Comparison of ENCODE assay signal across 27 mouse cellular contexts in the genomic region with DNA sequence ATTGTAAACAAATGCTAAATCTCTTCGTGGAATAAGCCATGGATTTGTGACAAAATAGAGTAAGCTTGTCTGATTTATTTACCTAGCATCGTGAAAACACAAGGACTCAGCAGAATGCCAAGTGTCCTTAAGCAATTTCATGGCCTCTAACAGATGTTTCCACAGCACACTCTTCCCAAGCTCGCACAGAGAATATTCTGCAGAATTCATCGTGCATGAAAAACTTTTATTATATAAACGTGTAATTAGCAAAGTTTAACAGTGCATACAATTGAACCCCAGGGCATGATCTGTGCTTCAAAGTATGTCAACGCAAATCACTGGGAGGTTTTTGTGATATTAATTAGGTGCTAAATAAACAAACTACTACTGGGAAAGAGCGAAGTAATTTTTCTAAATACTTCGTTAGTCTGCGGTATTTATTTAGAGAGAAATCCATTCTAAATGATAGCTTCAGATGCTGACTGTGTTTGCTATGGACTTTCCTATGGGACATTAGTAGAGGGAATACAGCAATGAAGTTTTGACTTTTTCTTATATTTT.
A peak's percentile ranks its signal among the peaks of the same experiment; 100 is the strongest.
DNase-seq lines count a peak whose midpoint lies in the region; ATAC-seq lines count a peak whose summit lies in the region.
"Had no signal": no experiment of that assay in that cellular context is flagged by ENCODE, and none has a peak within 500 bp of the region (broad histone marks: within the 10 kb centered on the region; RNA-seq: fewer than 3 reads in every experiment).

No protein-coding gene starts in this region.

- H3K4me1 ChIP-seq in forebrain, embryonic 14.5 days (ENCODE audit: control insufficient read depth, insufficient read depth, low read length): peaks cover 7% of the 10 kb centered on the region; the same call in 1 of the 2 replicates
- peaks cover 20% of the 10 kb centered on the region; the same call in 1 of the 2 replicates for H3K4me1 ChIP-seq in forebrain, embryonic 10.5 days
- 0 out of 2 replicates have a peak, but pooled peaks cover 2% of the 10 kb centered on the region for H3K4me1 ChIP-seq in midbrain, embryonic 11.5 days (ENCODE audit: control insufficient read depth, insufficient read depth, low read length)
- H3K4me1 ChIP-seq in midbrain, embryonic 13.5 days (replicated peaks): 0 out of 2 replicates have a peak, but pooled peaks cover 3% of the 10 kb centered on the region
- peaks cover 14% of the 10 kb centered on the region for H3K4me1 ChIP-seq in limb, embryonic 13.5 days
- H3K4me1 ChIP-seq: embryonic facial prominence, embryonic 13.5 days; heart, embryonic 12.5 days; liver, embryonic 13.5 days; stomach, embryonic 15.5 days had no signal

- H3K4me2 ChIP-seq in forebrain, embryonic 14.5 days (ENCODE audit: low read length): no peak overlapping the region
- no peak overlapping the region for H3K4me2 ChIP-seq in midbrain, embryonic 11.5 days
- no peak overlapping the region for H3K4me2 ChIP-seq in midbrain, embryonic 13.5 days (replicated peaks)
- H3K4me2 ChIP-seq in limb, embryonic 13.5 days (replicated peaks): peak overlapping the region; percentile 34
- H3K4me2 ChIP-seq: embryonic facial prominence, embryonic 13.5 days; heart, embryonic 12.5 days; limb, embryonic 15.5 days; liver, embryonic 13.5 days; stomach, embryonic 15.5 days had no signal

- no peaks in the 10 kb centered on the region for H3K27me3 ChIP-seq in forebrain, embryonic 14.5 days (replicated peaks; ENCODE audit: control insufficient read depth, insufficient read depth, low read length)
- H3K27me3 ChIP-seq in forebrain, embryonic 10.5 days (ENCODE audit: poor library complexity, severe bottlenecking): no peaks in the 10 kb centered on the region
- no peaks in the 10 kb centered on the region for H3K27me3 ChIP-seq in midbrain, embryonic 11.5 days (ENCODE audit: control insufficient read depth, insufficient read depth, low read length)
- no peaks in the 10 kb centered on the region for H3K27me3 ChIP-seq in midbrain, embryonic 13.5 days
- H3K27me3 ChIP-seq in limb, embryonic 13.5 days: no peaks in the 10 kb centered on the region
- H3K27me3 ChIP-seq: embryonic facial prominence, embryonic 13.5 days; limb, embryonic 15.5 days; liver, embryonic 13.5 days; stomach, embryonic 15.5 days had no signal

- no peak for DNase-seq in forebrain, embryonic 14.5 days (ENCODE audit: low spot score)
- DNase-seq in forebrain, embryonic 10.5 days (ENCODE audit: extremely low spot score, low spot score): no peak
- peak; percentile 76 for DNase-seq in midbrain, embryonic 11.5 days (ENCODE audit: low spot score, missing footprints)
- DNase-seq in right cerebral cortex, postnatal 10 days (ENCODE audit: low spot score in 2 of 2): no peak
- DNase-seq in frontal cortex, postnatal 14 days (ENCODE audit: low spot score in 2 of 2): no peak
- DNase-seq: adrenal gland, postnatal 14 days; cerebellum, adult 18-20 months; cerebellum, postnatal 10 days; heart, adult 2 months; kidney, adult 18-20 months; kidney, postnatal 36 days; liver, embryonic 13.5 days; lung, adult 2 months; lung, postnatal 14 days; right cerebral cortex, postnatal 25 days; thymus, postnatal 14 days had no signal

- H3K27ac ChIP-seq in forebrain, embryonic 14.5 days (ENCODE audit: low read depth, low read length): no peak overlapping the region
- no peak overlapping the region for H3K27ac ChIP-seq in forebrain, embryonic 10.5 days
- H3K27ac ChIP-seq in midbrain, embryonic 11.5 days (ENCODE audit: low read depth, low read length): no peak overlapping the region
- H3K27ac ChIP-seq in midbrain, embryonic 13.5 days: no peak overlapping the region
- H3K27ac ChIP-seq in limb, embryonic 13.5 days: no peak overlapping the region; the same call in 1 of the 2 replicates
- H3K27ac ChIP-seq: embryonic facial prominence, embryonic 13.5 days; heart, adult 2 months; layer of hippocampus, adult 2 months; left cerebral cortex, adult 2 months; limb, embryonic 15.5 days; liver, embryonic 13.5 days; stomach, embryonic 15.5 days had no signal

- WGBS in forebrain, embryonic 14.5 days: 19% methylated on average over 9 of the region's 9 CpGs
- 74% methylated on average over 9 of the region's 9 CpGs for WGBS in forebrain, embryonic 10.5 days
- 76% methylated on average over 9 of the region's 9 CpGs for WGBS in midbrain, embryonic 11.5 days
- 67% methylated on average over 9 of the region's 9 CpGs for WGBS in midbrain, embryonic 13.5 days
- 38% methylated on average over 9 of the region's 9 CpGs for WGBS in limb, embryonic 13.5 days

- no peak overlapping the region for H3K9ac ChIP-seq in forebrain, embryonic 14.5 days (ENCODE audit: low read length)
- no peak overlapping the region for H3K9ac ChIP-seq in midbrain, embryonic 11.5 days (ENCODE audit: low read length)
- no peak overlapping the region for H3K9ac ChIP-seq in midbrain, embryonic 13.5 days (replicated peaks)
- no peak overlapping the region for H3K9ac ChIP-seq in limb, embryonic 13.5 days
- H3K9ac ChIP-seq: embryonic facial prominence, embryonic 13.5 days; heart, embryonic 12.5 days; limb, embryonic 15.5 days; liver, embryonic 13.5 days; stomach, embryonic 15.5 days had no signal

- H3K36me3 ChIP-seq in forebrain, embryonic 14.5 days (ENCODE audit: control insufficient read depth, insufficient read depth, low read length): no peaks in the 10 kb centered on the region
- H3K36me3 ChIP-seq in forebrain, embryonic 10.5 days (replicated peaks): no peaks in the 10 kb centered on the region
- H3K36me3 ChIP-seq in midbrain, embryonic 11.5 days (ENCODE audit: control insufficient read depth, insufficient read depth, low read length): no peaks in the 10 kb centered on the region
- H3K36me3 ChIP-seq in midbrain, embryonic 13.5 days: no peaks in the 10 kb centered on the region
- H3K36me3 ChIP-seq in limb, embryonic 13.5 days: no peaks in the 10 kb centered on the region
- H3K36me3 ChIP-seq: embryonic facial prominence, embryonic 13.5 days; G1E; heart, embryonic 12.5 days; limb, embryonic 15.5 days; liver, embryonic 13.5 days; stomach, embryonic 15.5 days had no signal

- no peaks in the 10 kb centered on the region for H3K9me3 ChIP-seq in forebrain, embryonic 14.5 days (replicated peaks; ENCODE audit: control insufficient read depth, low read length)
- H3K9me3 ChIP-seq in forebrain, embryonic 10.5 days: no peaks in the 10 kb centered on the region
- H3K9me3 ChIP-seq in midbrain, embryonic 11.5 days (ENCODE audit: control insufficient read depth, low read length): no peaks in the 10 kb centered on the region
- H3K9me3 ChIP-seq in midbrain, embryonic 13.5 days: no peaks in the 10 kb centered on the region
- H3K9me3 ChIP-seq in limb, embryonic 13.5 days: no peaks in the 10 kb centered on the region
- H3K9me3 ChIP-seq: embryonic facial prominence, embryonic 13.5 days; G1E; heart, embryonic 12.5 days; limb, embryonic 15.5 days; liver, embryonic 13.5 days; stomach, embryonic 15.5 days had no signal

- no peak overlapping the region for H3K4me3 ChIP-seq in forebrain, embryonic 14.5 days (ENCODE audit: low read depth, low read length)
- no peak overlapping the region for H3K4me3 ChIP-seq in forebrain, embryonic 10.5 days
- H3K4me3 ChIP-seq in midbrain, embryonic 11.5 days (ENCODE audit: low read depth, low read length): no peak overlapping the region
- no peak overlapping the region for H3K4me3 ChIP-seq in midbrain, embryonic 13.5 days (replicated peaks)
- no peak overlapping the region for H3K4me3 ChIP-seq in limb, embryonic 13.5 days
- H3K4me3 ChIP-seq: embryonic facial prominence, embryonic 13.5 days; heart, adult 2 months; heart, embryonic 12.5 days; layer of hippocampus, adult 2 months; left cerebral cortex, adult 2 months; limb, embryonic 15.5 days; liver, embryonic 13.5 days; stomach, embryonic 15.5 days had no signal

- peak; percentile 15; the same call in 1 of the 2 replicates for ATAC-seq in forebrain, embryonic 14.5 days
- no peak; the same call in 1 of the 2 replicates for ATAC-seq in midbrain, embryonic 11.5 days (ENCODE audit: low FRiP score)
- ATAC-seq in midbrain, embryonic 13.5 days: no peak
- ATAC-seq in limb, embryonic 13.5 days (ENCODE audit: low FRiP score, low read depth): 0 out of 2 replicates have a peak, but pooled peaks have one; percentile 40
- ATAC-seq: hindbrain, embryonic 16.5 days; Patski had no signal

Comparison
In these comparisons a context has a peak if more than half of its experiments do, and no peak if none do; other contexts are left out.
1. ATAC-seq: peak in forebrain, embryonic 14.5 days (single experiment) and limb, embryonic 13.5 days (single experiment); none in midbrain, embryonic 11.5 days (single experiment) and midbrain, embryonic 13.5 days (single experiment).